Mouse (Mus musculus): ENCODE data around the gene Tmem175.

DNA sequence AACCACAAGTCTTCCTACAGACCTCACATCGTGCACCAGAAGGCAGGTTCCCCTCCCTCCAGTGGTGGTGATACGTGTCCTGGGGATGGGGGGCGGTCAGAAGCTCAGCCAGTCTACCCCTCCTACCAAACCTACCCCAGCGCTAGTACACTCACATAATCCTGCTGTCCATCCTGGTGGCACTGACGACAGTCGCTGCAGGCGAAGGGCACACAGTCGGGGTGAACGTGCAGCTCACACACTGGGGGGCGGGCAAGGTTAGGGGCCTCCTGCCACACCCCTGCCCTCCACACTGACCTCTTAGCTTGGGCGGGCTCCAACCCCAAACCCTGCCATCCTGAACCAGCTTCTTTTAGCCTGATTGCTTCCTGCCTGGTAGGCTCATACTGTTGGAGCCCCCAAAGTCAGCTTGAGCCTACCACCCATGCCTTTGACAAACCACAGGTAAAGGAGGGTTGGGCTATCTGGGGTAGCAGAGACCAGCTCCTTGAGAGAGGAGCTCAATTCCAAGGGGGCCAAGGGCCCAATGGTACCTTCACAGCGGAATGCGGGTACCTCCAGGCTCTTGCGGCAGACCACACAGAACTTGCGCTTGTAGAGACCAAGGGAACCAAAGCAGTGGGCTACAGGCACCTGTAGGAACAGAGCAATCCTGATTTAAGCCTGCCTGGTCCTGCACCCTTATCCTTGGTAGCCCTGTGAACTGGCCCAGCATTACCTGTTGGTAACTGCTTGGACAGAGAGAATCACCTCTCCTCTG, 26.5 kb downstream of the Tmem175 start:
- no peak for TF ChIP-seq POLR2A (IDR thresholded peaks at IDR 0.05; ENCODE audit: low read depth, low read length)
- no peak for TF ChIP-seq CTCF (IDR thresholded peaks at IDR 0.05; ENCODE audit: extremely low read depth, insufficient read depth, insufficient read length, insufficient replicate concordance)

Measured in spleen, adult 2 months (tissue).